Mouse (Mus musculus) erythroblast, embryonic 14.5 days (primary cell): ENCODE measurements around the gene Bcr.

Source experiments
- GATA1 ChIP-seq: IDR thresholded peaks from 2 replicates; pipeline ENCODE4 v1.6.1; 2012; ENCODE audit warnings: low read length, inconsistent platforms, mixed read lengths
- TAL1 ChIP-seq: IDR thresholded peaks from 3 replicates; pipeline ENCODE4 v1.6.1; 2012; ENCODE audit warnings: low read length, inconsistent platforms, mixed read lengths

DNA sequence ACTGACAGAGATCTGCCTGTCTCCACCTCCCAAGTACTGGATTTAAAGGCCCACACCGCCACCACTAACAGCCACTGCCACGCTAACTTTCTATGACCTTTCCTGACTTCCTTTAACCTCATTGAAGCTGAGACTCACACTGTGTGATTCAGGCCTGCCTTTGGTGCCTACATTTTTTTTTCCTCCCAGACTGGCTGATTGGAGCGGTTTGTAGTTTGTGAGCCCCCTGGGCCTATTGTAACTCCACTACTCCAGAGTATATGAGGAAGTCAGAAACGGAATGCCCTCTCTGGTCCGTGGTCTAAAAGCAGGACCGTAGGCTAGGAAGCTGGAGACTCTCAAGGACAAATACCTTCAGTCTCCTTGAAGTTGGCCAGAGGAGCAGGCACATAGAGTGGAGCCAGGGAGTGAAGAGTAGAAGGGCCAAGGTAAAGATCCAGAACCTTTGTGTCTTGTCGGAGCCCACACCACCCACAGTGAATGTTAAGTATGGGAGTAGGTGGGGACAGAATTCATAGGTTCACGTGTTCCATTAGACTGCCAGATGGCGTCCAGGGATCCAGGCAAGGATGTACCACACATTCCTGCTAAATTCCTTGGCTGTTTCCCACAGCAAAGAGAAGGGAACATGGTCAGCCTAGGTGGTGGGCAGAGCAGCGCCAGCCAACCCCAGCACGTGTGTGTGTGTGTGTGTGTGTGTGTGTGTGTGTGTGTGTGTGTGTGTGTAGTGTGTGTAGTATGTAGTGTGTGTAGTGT, 51.2 kb downstream of the Bcr start:
- TF ChIP-seq GATA1 (no peak), TAL1 (no peak)
